Mouse (Mus musculus): ENCODE measurements around the gene Fndc1.

Fndc1 gene

GRCm38 (mm10) chr17:7820176-7820575, 6.9 kb downstream of the Fndc1 start:
- no peak for DNase-seq (ENCODE audit: low spot score in 2 of 2)

GRCm38 (mm10) chr17:7816602-7817001, 10.5 kb downstream of the Fndc1 start:
- DNase-seq (ENCODE audit: low spot score in 2 of 2) = no peak

GRCm38 (mm10) chr17:7814433-7814832, 12.7 kb downstream of the Fndc1 start:
- no peak for DNase-seq (ENCODE audit: low spot score in 2 of 2)

DNA sequence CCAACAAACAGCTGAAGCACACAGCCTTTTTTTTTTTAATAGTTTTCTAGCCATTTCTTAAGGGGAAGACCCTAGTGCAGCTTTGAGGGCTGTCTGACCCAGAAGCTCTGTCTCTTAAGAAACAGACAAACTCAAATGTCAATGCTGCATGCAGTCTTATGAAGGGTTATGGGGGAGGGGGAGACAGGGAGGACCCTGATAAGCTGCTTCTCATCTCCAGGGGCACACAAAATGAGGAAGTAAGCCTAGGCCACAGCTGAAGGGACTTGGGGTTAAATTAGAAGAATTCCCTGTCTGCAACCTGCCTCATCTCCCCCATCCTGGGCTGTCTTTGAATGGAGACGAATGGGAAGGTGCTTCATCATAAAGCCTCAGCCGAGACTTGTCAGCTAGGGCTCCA, 19.1 kb downstream of the Fndc1 start:
- no peak for DNase-seq (ENCODE audit: low spot score in 2 of 2)

- DNase-seq (ENCODE audit: low spot score in 2 of 2) = no peak
These were observed 22.0 kb downstream of the Fndc1 start for GRCm38 (mm10) chr17:7805105-7805504.

DNA sequence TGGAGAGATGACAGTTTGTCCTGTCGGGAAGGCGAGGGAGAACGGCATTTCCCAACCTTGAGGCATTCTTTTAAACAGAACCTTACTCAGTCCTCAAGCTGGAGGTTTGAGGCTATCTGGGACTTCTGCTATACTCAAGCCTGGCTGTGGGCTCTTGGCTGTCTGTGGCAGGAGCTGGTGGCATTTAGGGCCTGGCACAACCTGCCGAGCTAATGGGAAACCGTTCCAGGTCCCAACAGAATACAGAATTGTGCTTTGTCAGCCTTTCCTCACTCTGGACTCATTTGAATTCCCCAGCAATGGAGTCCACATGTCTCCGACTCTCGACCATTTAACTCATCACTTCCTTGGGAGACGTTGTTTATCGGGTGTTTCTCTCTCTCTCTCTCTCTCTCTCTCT, 24.6 kb downstream of the Fndc1 start:
- DNase-seq (ENCODE audit: low spot score in 2 of 2) = no peak

DNA sequence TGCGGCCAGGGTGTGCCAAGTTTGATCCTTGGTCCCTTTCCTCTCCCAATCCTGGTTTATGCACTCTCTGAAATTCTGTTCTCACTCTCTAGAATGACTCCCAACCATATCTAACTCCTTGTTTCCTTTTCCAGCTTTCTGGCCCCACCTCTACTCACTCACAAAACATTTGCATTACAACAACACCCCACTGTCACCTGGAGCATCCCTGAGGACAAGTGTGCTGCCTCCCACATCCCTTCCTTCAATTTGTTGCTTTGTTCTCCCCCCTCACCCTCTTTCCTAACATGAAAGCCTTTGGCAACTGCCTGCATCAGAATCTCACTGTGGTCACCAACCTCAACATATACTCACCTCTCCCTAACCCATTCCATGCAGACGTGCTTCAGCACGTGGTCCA, 27.2 kb downstream of the Fndc1 start:
- DNase-seq (ENCODE audit: low spot score in 2 of 2) = no peak

DNA sequence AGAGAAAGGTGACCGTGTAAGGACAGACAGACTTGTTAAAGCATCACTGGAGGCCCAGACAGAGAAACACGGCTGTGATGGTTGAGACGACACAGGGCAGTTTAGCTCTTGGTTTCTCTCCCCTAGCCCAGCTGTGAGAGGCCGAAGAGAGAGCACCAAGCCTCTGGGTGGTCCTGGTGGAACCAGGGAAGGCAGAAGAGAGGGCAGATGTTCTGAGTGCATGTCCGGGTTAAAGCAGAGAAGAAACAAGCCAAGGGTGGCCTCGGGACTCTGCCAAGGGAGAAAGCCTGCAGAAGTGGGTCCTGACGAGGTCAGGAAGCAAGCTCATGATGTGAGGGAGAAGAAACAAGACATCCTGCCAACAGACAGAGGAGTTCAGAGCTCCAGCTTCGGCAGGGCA, 31.5 kb downstream of the Fndc1 start:
- no peak for DNase-seq (ENCODE audit: low spot score in 2 of 2)

GRCm38 (mm10) chr17:7795168-7795567, 31.9 kb downstream of the Fndc1 start:
- DNase-seq (ENCODE audit: low spot score in 2 of 2) = no peak

DNA sequence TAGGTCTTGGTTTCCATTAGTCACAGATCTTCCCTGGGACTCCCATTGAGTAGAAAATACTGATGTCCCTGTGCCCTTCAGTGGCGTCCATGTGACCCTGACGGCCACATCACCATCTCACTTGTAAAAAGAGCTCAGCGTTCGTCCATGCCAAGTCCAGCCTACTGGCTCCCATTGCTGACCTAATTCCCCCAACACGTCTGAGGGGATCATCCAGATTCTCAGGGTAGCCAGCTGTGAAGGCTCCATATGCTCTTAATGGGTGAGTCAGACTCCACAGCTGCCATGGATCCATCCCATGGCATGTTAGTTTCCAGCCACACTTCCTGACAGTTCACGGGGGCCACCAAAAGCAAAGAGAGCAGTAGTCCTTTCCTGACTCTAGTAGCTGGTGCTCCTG, 33.0 kb downstream of the Fndc1 start:
- no peak for DNase-seq (ENCODE audit: low spot score in 2 of 2)

GRCm38 (mm10) chr17:7790512-7790911, 36.6 kb downstream of the Fndc1 start:
- DNase-seq (ENCODE audit: low spot score in 2 of 2) = no peak

DNA sequence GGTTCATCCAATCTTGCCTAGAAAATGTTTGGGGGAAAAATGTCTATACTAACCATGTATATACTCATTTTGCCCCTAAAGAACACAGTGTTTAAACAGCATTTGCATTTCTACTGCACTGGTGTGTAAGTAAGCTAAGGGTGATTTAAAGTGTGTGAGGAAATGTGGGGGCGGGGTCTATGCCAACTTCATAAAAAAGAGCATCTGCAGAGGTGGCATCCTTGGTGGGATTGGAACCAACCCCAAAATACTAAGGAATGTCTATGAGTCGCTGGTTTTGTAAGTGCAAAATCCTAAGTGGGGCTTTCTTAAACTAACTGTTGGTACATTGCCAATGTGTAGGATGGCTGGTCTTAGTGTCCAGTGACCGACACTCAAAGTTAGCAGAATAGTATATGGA, 53.0 kb downstream of the Fndc1 start:
- DNase-seq (ENCODE audit: low spot score in 2 of 2) = no peak

DNA sequence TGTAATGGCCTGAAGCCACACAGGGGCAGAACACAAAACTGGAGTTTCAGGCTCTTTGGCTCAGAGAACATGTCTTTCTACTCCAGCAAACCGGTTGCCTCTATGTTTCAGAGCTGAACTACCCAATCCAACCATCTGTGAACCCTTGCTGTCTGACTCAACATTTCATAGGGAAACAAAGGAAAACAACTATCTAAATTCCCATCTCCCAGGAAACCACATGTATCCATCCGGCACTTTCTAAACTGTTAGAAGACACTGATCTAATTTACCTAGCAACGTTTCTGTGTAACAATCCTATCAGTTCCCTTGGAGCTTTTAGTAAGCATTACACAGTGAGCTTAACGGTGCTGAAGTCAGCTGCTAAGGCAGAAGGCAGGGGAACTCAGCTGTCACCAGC, 67.3 kb downstream of the Fndc1 start:
- DNase-seq (ENCODE audit: low spot score in 2 of 2) = no peak

DNA sequence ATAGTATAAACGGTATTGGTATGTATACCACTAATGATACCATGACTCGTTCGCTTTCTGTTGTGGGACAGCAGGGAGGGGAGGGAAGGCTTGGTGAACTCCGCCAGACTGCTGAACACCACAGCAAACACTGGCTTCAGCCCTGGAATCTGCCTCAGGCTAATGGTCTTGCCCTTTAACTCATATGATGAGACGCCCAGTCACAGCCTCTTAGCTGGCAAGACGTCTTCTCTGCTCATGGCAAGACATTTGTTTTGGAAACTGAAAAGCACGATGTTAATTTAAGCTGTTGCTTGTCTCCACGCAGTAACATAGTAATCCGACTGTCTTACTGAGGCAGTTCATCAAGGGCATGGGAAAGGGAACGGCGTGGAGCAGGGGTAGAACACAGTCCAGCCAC, 72.1 kb downstream of the Fndc1 start:
- no peak for DNase-seq (ENCODE audit: low spot score in 2 of 2)

DNA sequence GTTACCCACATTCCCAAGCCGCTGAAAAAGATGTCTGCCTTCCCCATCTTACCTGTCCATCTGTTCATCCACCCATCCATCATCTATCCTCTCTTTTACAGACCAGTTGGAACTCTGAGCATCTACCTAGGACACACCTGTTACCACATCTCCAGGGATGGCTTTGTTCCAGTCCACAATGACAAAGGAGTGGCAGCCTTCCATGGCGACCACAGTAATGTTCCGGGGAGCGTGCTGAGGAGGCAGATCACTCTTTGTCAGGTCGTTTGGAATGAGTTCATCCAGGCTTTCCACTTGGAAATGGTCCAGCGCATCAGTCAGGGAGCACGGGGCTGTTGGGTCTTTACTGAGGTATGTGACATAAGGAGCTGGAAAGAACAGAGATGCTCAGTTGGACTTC, 73.7 kb downstream of the Fndc1 start:
- no peak for DNase-seq (ENCODE audit: low spot score in 2 of 2)

DNA sequence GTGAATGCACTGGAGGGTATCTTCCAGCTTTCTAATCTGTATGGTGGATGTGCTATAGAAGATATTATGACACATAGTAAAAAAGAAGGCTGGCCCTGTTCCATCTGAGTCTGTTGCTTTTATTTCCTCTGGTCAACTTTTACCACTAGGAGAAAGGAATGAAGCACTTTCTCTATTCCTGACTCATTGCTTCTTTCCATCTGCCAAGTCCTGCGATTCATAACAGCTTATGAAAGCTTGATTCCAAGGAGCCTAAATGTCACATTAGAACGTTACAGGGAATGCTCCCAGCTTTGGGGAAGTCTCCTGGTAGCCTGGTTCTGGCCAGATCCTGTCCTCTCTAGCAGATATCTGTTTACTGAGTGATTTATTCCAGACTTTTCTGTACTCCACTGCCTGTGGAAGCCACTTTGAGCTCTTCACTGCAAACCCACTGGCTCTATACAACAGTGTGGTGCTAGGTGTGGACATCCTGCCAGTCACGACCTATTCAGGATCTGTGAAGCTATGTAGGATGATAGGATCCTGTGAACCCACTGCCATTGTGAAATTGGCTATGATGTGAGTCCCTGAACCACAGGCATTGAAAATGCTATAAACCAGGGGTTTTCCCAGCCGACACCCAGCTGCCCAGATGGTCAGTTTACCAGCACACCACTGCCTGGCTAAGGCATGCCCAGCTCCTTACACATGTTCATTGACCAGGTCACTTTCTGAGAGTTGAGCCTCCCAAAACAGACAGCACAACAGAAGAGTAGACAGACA, 77.9 kb downstream of the Fndc1 start:
- DNase-seq (ENCODE audit: low spot score in 2 of 2) = no peak

DNA sequence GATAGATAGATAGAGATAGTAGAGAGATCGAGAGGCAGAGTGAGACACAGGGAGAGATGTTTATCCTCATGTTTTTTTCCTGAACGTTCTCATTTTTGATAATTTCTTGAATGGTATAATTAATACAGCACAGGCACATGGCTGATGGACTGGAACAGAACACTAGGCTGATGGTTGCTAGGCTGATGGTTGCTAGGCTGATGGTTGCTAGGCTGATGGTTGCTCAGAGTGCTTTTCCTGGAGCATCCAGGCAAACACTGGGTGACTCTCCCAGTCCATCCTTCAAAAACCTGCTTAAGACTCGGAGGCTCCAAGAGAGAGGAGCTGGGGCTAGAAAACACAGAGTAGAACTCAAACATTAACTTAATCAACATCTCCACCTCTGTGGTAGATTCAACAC, 80.3 kb downstream of the Fndc1 start:
- no peak for DNase-seq (ENCODE audit: low spot score in 2 of 2)

DNA sequence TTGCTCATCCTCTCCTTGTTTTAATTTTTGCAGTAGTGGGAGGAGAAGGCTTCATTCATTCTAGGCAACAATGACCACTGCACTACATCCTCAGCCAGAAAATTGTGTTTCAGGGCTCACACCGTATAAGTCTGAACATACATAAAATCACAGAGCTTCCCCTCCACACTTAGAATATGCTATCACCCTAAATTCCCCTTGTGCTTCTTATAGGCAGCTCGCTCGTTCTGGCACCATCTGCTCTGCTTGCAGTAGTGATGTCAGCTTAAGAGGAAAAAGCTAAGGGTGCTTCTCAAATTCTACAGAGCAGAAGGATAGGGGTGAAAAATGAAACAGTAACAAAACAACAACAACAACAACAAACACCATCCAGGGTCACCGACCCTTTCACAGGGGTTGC, 82.1 kb downstream of the Fndc1 start:
- no peak for DNase-seq (ENCODE audit: low spot score in 2 of 2)

DNA sequence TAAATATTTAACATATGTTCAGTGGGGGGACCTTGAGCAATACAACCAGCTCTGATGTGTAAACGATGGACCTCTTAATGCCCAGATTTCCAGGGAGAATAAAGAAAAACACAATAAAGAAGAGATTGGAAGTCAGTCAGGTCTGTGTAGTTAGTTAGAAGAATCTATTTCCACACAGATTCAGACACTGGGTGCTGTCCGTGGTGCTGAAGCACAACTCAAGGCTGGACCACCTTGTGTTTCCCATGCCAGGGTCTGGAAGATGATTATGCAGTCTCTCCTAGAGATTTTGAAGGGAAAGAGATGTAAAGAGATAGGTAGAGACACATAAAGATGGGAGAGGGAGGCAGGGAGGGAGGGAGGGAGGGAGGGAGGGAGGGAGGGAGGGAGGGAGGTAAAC, 86.1 kb downstream of the Fndc1 start:
- DNase-seq (ENCODE audit: low spot score in 2 of 2) = peak in 1 of 2 experiments; percentile 37

- DNase-seq (ENCODE audit: low spot score in 2 of 2) = no peak
These were observed 104.1 kb downstream of the Fndc1 start for GRCm38 (mm10) chr17:7722991-7723390.

GRCm38 (mm10) chr17:7718886-7719285, 108.2 kb downstream of the Fndc1 start:
- DNase-seq (ENCODE audit: low spot score in 2 of 2) = no peak

DNA sequence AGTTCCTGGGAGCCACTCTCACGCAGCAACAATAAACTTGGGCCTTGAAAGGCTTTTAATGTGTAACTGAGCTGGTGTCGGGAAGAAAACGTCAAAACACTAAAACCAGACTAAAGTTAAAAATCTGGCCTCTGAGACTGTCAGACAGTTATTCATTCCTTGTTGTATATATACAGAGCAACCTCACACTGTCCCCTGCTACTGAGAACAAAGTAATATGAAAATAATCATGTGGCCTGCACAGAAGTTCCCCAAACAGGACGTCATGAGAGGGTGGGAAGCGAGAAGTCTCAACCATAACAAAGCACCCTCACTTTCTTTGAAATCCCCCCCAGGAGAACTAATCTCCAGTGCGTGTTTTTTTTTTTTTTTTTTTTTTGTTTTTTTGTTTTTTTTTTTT, 109.2 kb downstream of the Fndc1 start:
- DNase-seq (ENCODE audit: low spot score in 2 of 2) = no peak

- no peak for DNase-seq (ENCODE audit: low spot score in 2 of 2)
These were observed 114.1 kb downstream of the Fndc1 start for GRCm38 (mm10) chr17:7713020-7713419.

DNA sequence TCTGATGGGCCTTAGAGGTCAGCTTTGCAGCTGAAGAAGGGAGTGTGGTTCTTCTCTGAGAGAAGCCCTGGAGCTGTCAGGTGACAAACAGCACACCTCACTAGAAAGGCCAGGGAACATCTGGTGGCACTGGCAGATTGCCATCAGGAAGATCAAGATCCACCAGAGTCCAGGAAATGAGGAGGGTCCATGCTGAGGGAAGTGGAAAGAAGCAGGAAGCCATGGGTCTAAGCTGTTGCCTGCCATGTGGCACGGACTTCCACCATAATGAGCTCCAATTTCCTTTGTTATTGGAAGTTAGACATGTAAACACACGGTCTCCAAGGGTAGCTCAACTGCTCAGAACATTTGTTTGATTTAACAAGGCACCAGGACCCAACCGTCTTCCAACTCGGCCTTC, 120.0 kb downstream of the Fndc1 start:
- no peak for DNase-seq (ENCODE audit: low spot score in 2 of 2)
